Mouse (Mus musculus) heart, postnatal 25 days (tissue): ENCODE data around the gene Lgals4. TPM values are rescaled to one million over a fixed set of nuclear protein-coding genes. Genes with fewer than 3 reads are reported as not detected.

Source experiments
- DNase-seq: peaks from one replicate; pipeline ENCODE4 v3.0.0; 2022; ENCODE audit warnings: low spot score
- intact Hi-C: fragments of 180-260 bp; cut with DNase I; formaldehyde crosslinking; loops from one replicate; pipeline ENCODE4 v1.15.1; 2025
- total RNA-seq, 2 experiments: library from RNA; stranded (reverse); gene quantifications; 2 replicates each; pipeline ENCODE4 v1.2.3; 2021

Lgals4 gene
- 10 to 100 TPM; 28.9 to 30.7 TPM for total RNA-seq

GRCm38 (mm10) chr7:28833723-28834347, at the start of gene Lgals4:
Gene Lgals4 (plus strand): TSS chr7:28833854.
- intact Hi-C loops, result loop anchor here (5.0 kb wide), 2 partner anchors 33 to 37 kb away; no protein-coding TSS in a partner anchor
- no peak for DNase-seq

- DNase-seq, result no peak
- intact Hi-C loops, result no loop called here
Measured at GRCm38 (mm10) chr7:28785161-28785560, 48.5 kb upstream of the Lgals4 start.

GRCm38 (mm10) chr7:28787884-28788283, 45.8 kb upstream of the Lgals4 start:
- DNase-seq, result no peak
- intact Hi-C loops, result no loop called here

- intact Hi-C loops, result no loop called here
- DNase-seq, result no peak
Measured at GRCm38 (mm10) chr7:28788307-28789195, 45.1 kb upstream of the Lgals4 start, which contains the start of gene Rinl. Gene Rinl (plus strand): TSS chr7:28788969.

GRCm38 (mm10) chr7:28789235-28789634, 44.4 kb upstream of the Lgals4 start:
- intact Hi-C loops, result no loop called here
- DNase-seq, result no peak

- DNase-seq, result no peak
- intact Hi-C loops, result no loop called here
Measured at GRCm38 (mm10) chr7:28790066-28790806, 43.4 kb upstream of the Lgals4 start.

- intact Hi-C loops, result no loop called here
- no peak for DNase-seq
Measured at GRCm38 (mm10) chr7:28791706-28792105, 41.9 kb upstream of the Lgals4 start.

GRCm38 (mm10) chr7:28792391-28793185, 41.1 kb upstream of the Lgals4 start:
- intact Hi-C loops, result no loop called here
- no peak for DNase-seq

GRCm38 (mm10) chr7:28793834-28794233, 39.8 kb upstream of the Lgals4 start:
- no peak for DNase-seq
- intact Hi-C loops, result no loop called here

- intact Hi-C loops, result no loop called here
- no peak for DNase-seq
Measured at GRCm38 (mm10) chr7:28794496-28794895, 39.2 kb upstream of the Lgals4 start.

- intact Hi-C loops, result loop anchor here (1.0 to 5.0 kb wide), 3 partner anchors 36 to 241 kb away; partner anchors contain the start of gene Lgals4
- DNase-seq, result no peak
Measured at GRCm38 (mm10) chr7:28795832-28796231, 37.8 kb upstream of the Lgals4 start.

GRCm38 (mm10) chr7:28796562-28796975, 37.1 kb upstream of the Lgals4 start:
- DNase-seq, result peak; percentile 73
- intact Hi-C loops, result loop anchor here (1.0 to 5.0 kb wide), 3 partner anchors 36 to 241 kb away; partner anchors contain the start of gene Lgals4

GRCm38 (mm10) chr7:28799994-28800393, 33.7 kb upstream of the Lgals4 start:
- DNase-seq, result no peak
- intact Hi-C loops, result loop anchor here (5.0 kb wide), 2 partner anchors 32 to 237 kb away; partner anchors contain the start of gene Lgals4

GRCm38 (mm10) chr7:28801451-28801850, 32.2 kb upstream of the Lgals4 start:
- DNase-seq, result no peak
- intact Hi-C loops, result no loop called here

GRCm38 (mm10) chr7:28801901-28802670, 31.6 kb upstream of the Lgals4 start:
- intact Hi-C loops, result no loop called here
- peak; percentile 27 for DNase-seq

GRCm38 (mm10) chr7:28802846-28803588, 30.6 kb upstream of the Lgals4 start:
- no peak for DNase-seq
- intact Hi-C loops, result no loop called here

- intact Hi-C loops, result no loop called here
Measured at GRCm38 (mm10) chr7:28803756-28804155, 29.9 kb upstream of the Lgals4 start.

GRCm38 (mm10) chr7:28806869-28807268, 26.8 kb upstream of the Lgals4 start:
- no peak for DNase-seq
- intact Hi-C loops, result no loop called here

More at GRCm38 (mm10) chr7:28803756-28804155, 29.9 kb upstream of the Lgals4 start:
- DNase-seq, result no peak
